Mouse (Mus musculus) hindbrain, embryonic 10.5 days (tissue): ENCODE data around the gene Mdk. TPM values are rescaled to one million over a fixed set of nuclear protein-coding genes. Genes with fewer than 3 reads are reported as not detected.

Experiments
- DNase-seq: peaks from one replicate; pipeline ENCODE4 v3.0.0-alpha.2; 2017; ENCODE audit warnings: low spot score
- H3K27ac ChIP-seq: fragments of 300-500 bp; sonication (generic); 2 replicates; pipeline ENCODE4 v1.5.1; 2016; ENCODE audit warnings: mild to moderate bottlenecking, moderate library complexity
- H3K27me3 ChIP-seq: fragments of 300-500 bp; sonication (generic); 2 replicates; pipeline ENCODE4 v1.6.1; 2016; ENCODE audit warnings: mild to moderate bottlenecking; ENCODE audit not compliant: poor library complexity, insufficient read depth, severe bottlenecking
- H3K36me3 ChIP-seq: fragments of 300-500 bp; sonication (generic); 2 replicates; pipeline ENCODE4 v1.6.1; 2016; ENCODE audit warnings: mild to moderate bottlenecking, moderate library complexity
- H3K4me1 ChIP-seq: fragments of 300-500 bp; sonication (generic); replicated peaks from 2 replicates; pipeline ENCODE4 v1.6.1; 2016; ENCODE audit warnings: mild to moderate bottlenecking
- H3K4me3 ChIP-seq: fragments of 300-500 bp; sonication (generic); 2 replicates; pipeline ENCODE4 v1.5.1; 2016; ENCODE audit warnings: mild to moderate bottlenecking, moderate library complexity
- H3K9me3 ChIP-seq: fragments of 300-500 bp; sonication (generic); 2 replicates; pipeline ENCODE4 v1.6.1; 2016; ENCODE audit warnings: mild to moderate bottlenecking, moderate library complexity
- WGBS: fragments of 180-500 bp; shearing (Covaris S2); methylation state at CpG from one replicate; pipeline ENCODE4 v1.1.7; 2016; 5-methylcytosine and 5-hydroxymethylcytosine counted together
- polyA plus RNA-seq: library from polyadenylated mRNA; unstranded; fragments of >200 nt; fragmentation: Nextera tagmentation; extraction: Ambion mirVana; gene quantifications from 2 replicates; pipeline ENCODE4 v1.2.1, GENCODE M21; 2016

Gene Mdk
- polyA plus RNA-seq, 1 experiment from 2014 or later, result 1,375 TPM

GRCm38 (mm10) chr2:91913328-91914110, 18.6 kb downstream of the Mdk start:
- H3K36me3 ChIP-seq, result peaks cover 99% of the 10 kb centered on the region
- no peaks in the 10 kb centered on the region for H3K27me3 ChIP-seq
- no peak overlapping the region for H3K4me3 ChIP-seq
- no peaks in the 10 kb centered on the region for H3K9me3 ChIP-seq
- no peak for DNase-seq
- 90% methylated on average over 7 of the region's 7 CpGs for WGBS
- H3K27ac ChIP-seq, result no peak overlapping the region
- no peaks in the 10 kb centered on the region for H3K4me1 ChIP-seq

- WGBS, result 82% methylated on average over 3 of the region's 3 CpGs
- no peak for DNase-seq
- H3K27ac ChIP-seq, result no peak overlapping the region
- H3K4me1 ChIP-seq, result no peaks in the 10 kb centered on the region
- H3K9me3 ChIP-seq, result no peaks in the 10 kb centered on the region
- H3K27me3 ChIP-seq, result no peaks in the 10 kb centered on the region
- H3K4me3 ChIP-seq, result no peak overlapping the region
- peaks cover 94% of the 10 kb centered on the region for H3K36me3 ChIP-seq
Observed at GRCm38 (mm10) chr2:91912616-91913015, 19.5 kb downstream of the Mdk start.

- Histone ChIP-seq H3K9me3 (no peaks in the 10 kb centered on the region), H3K4me3 (no peak overlapping the region), H3K27ac (no peak overlapping the region), H3K4me1 (peaks cover 7% of the 10 kb centered on the region; the same call in 1 of the 2 replicates), H3K36me3 (peaks cover 63% of the 10 kb centered on the region), H3K27me3 (no peaks in the 10 kb centered on the region)
- DNase-seq, result no peak
- WGBS, result 90% methylated on average over 2 of the region's 2 CpGs
Observed at GRCm38 (mm10) chr2:91906141-91906540, 26.0 kb downstream of the Mdk start.

GRCm38 (mm10) chr2:91904618-91905307, 27.3 kb downstream of the Mdk start:
- no peak for DNase-seq
- H3K36me3 ChIP-seq, result peaks cover 63% of the 10 kb centered on the region
- peaks cover 7% of the 10 kb centered on the region; the same call in 1 of the 2 replicates for H3K4me1 ChIP-seq
- H3K4me3 ChIP-seq, result no peak overlapping the region
- peak overlapping the region; percentile 60; the same call in 1 of the 2 replicates for H3K27ac ChIP-seq
- no peaks in the 10 kb centered on the region for H3K27me3 ChIP-seq
- no peaks in the 10 kb centered on the region for H3K9me3 ChIP-seq
- WGBS, result 80% methylated on average over 5 of the region's 5 CpGs

- no peaks in the 10 kb centered on the region for H3K9me3 ChIP-seq
- peaks cover 7% of the 10 kb centered on the region; the same call in 1 of the 2 replicates for H3K4me1 ChIP-seq
- 89% methylated on average over 3 of the region's 3 CpGs for WGBS
- DNase-seq, result no peak
- H3K36me3 ChIP-seq, result peaks cover 54% of the 10 kb centered on the region
- H3K4me3 ChIP-seq, result no peak overlapping the region
- H3K27me3 ChIP-seq, result no peaks in the 10 kb centered on the region
- no peak overlapping the region for H3K27ac ChIP-seq
Observed at GRCm38 (mm10) chr2:91903171-91903925, 28.7 kb downstream of the Mdk start.

- H3K27ac ChIP-seq, result no peak overlapping the region
- no peaks in the 10 kb centered on the region for H3K27me3 ChIP-seq
- H3K4me1 ChIP-seq, result peaks cover 7% of the 10 kb centered on the region; the same call in 1 of the 2 replicates
- no peak overlapping the region for H3K4me3 ChIP-seq
- H3K36me3 ChIP-seq, result peaks cover 57% of the 10 kb centered on the region
- DNase-seq, result no peak
- 69% methylated on average over 5 of the region's 5 CpGs for WGBS
- H3K9me3 ChIP-seq, result no peaks in the 10 kb centered on the region
Observed at GRCm38 (mm10) chr2:91902336-91902735, 29.8 kb downstream of the Mdk start.

GRCm38 (mm10) chr2:91900431-91900830, 31.7 kb downstream of the Mdk start:
- WGBS, result 94% methylated on average over 8 of the region's 8 CpGs
- DNase-seq, result no peak
- H3K9me3 ChIP-seq, result no peaks in the 10 kb centered on the region
- no peaks in the 10 kb centered on the region for H3K27me3 ChIP-seq
- no peak overlapping the region for H3K27ac ChIP-seq
- peaks cover 7% of the 10 kb centered on the region; the same call in 1 of the 2 replicates for H3K4me1 ChIP-seq
- peaks cover 48% of the 10 kb centered on the region for H3K36me3 ChIP-seq
- no peak overlapping the region for H3K4me3 ChIP-seq

- WGBS, result 95% methylated on average over 3 of the region's 3 CpGs
- H3K9me3 ChIP-seq, result no peaks in the 10 kb centered on the region
- H3K27me3 ChIP-seq, result no peaks in the 10 kb centered on the region
- H3K36me3 ChIP-seq, result peaks cover 43% of the 10 kb centered on the region
- no peak overlapping the region for H3K4me3 ChIP-seq
- no peaks in the 10 kb centered on the region for H3K4me1 ChIP-seq
- DNase-seq, result no peak
- no peak overlapping the region for H3K27ac ChIP-seq
Observed at GRCm38 (mm10) chr2:91899141-91899540, 33.0 kb downstream of the Mdk start.

GRCm38 (mm10) chr2:91897968-91898367, 34.1 kb downstream of the Mdk start:
- no peak for DNase-seq
- peaks cover 44% of the 10 kb centered on the region for H3K36me3 ChIP-seq
- no peaks in the 10 kb centered on the region for H3K4me1 ChIP-seq
- H3K4me3 ChIP-seq, result no peak overlapping the region
- H3K27ac ChIP-seq, result no peak overlapping the region
- no peaks in the 10 kb centered on the region for H3K27me3 ChIP-seq
- H3K9me3 ChIP-seq, result no peaks in the 10 kb centered on the region

GRCm38 (mm10) chr2:91895401-91895800, 36.7 kb downstream of the Mdk start:
- H3K4me3 ChIP-seq, result no peak overlapping the region
- H3K36me3 ChIP-seq, result peaks cover 35% of the 10 kb centered on the region
- no peaks in the 10 kb centered on the region for H3K27me3 ChIP-seq
- H3K9me3 ChIP-seq, result no peaks in the 10 kb centered on the region
- no peak for DNase-seq
- no peak overlapping the region for H3K27ac ChIP-seq
- WGBS, result 97% methylated on average over 3 of the region's 3 CpGs
- no peaks in the 10 kb centered on the region for H3K4me1 ChIP-seq

- WGBS, result 90% methylated on average over 3 of the region's 3 CpGs
- Histone ChIP-seq H3K4me1 (no peaks in the 10 kb centered on the region), H3K27ac (no peak overlapping the region), H3K4me3 (no peak overlapping the region), H3K27me3 (no peaks in the 10 kb centered on the region), H3K9me3 (no peaks in the 10 kb centered on the region), H3K36me3 (peaks cover 29% of the 10 kb centered on the region)
- no peak for DNase-seq
Observed at GRCm38 (mm10) chr2:91894716-91895115, 37.4 kb downstream of the Mdk start.

GRCm38 (mm10) chr2:91884616-91885015, 47.5 kb downstream of the Mdk start:
- peaks cover 30% of the 10 kb centered on the region for H3K36me3 ChIP-seq
- 81% methylated on average over 4 of the region's 4 CpGs for WGBS
- no peak overlapping the region for H3K4me3 ChIP-seq
- H3K27me3 ChIP-seq, result no peaks in the 10 kb centered on the region
- H3K9me3 ChIP-seq, result no peaks in the 10 kb centered on the region
- no peak overlapping the region for H3K27ac ChIP-seq
- DNase-seq, result no peak
- no peaks in the 10 kb centered on the region for H3K4me1 ChIP-seq

- 89% methylated on average over 4 of the region's 4 CpGs for WGBS
- no peak for DNase-seq
- Histone ChIP-seq H3K4me1 (no peaks in the 10 kb centered on the region), H3K36me3 (peaks cover 30% of the 10 kb centered on the region), H3K27me3 (no peaks in the 10 kb centered on the region), H3K27ac (no peak overlapping the region), H3K4me3 (no peak overlapping the region), H3K9me3 (no peaks in the 10 kb centered on the region)
Observed at GRCm38 (mm10) chr2:91883961-91884360, 48.1 kb downstream of the Mdk start.
